Mouse (Mus musculus) granulocyte monocyte progenitor cell, adult 5-6 weeks (primary cell): Measurements from ENCODE around the gene Notch4. TPM values are rescaled to one million over a fixed set of nuclear protein-coding genes. Genes with fewer than 3 reads are reported as not detected.
"Not testable (repeated sequence)": the region's sequence is repeated elsewhere in the genome, so short reads cannot be mapped to it uniquely, and the experiment has no call there.

Source experiments
- ATAC-seq: replicated peaks from 2 replicates; pipeline ENCODE4 v1.8.0; 2016; ENCODE audit warnings: mild to moderate bottlenecking, moderate TSS enrichment, inconsistent platforms; ENCODE audit not compliant: poor library complexity, severe bottlenecking
- total RNA-seq, 2 experiments: library from RNA; stranded (forward) in 1 of 2; stranded (reverse) in 1 of 2; fragments of 200-712, 200-1000 nt in 1 of 2; fragments of >200 nt in 1 of 2; fragmentation: Nextera tagmentation in 1 of 2; gene quantifications; 2 replicates each; pipeline ENCODE4 v1.2.3; 2014 to 2017

Notch4 gene
- total RNA-seq (2014; fragmentation: Nextera tagmentation): 0.17 and 0.43 TPM in 2 replicates
- 0.31 and 0.52 TPM in 2 replicates for total RNA-seq (2017)

DNA sequence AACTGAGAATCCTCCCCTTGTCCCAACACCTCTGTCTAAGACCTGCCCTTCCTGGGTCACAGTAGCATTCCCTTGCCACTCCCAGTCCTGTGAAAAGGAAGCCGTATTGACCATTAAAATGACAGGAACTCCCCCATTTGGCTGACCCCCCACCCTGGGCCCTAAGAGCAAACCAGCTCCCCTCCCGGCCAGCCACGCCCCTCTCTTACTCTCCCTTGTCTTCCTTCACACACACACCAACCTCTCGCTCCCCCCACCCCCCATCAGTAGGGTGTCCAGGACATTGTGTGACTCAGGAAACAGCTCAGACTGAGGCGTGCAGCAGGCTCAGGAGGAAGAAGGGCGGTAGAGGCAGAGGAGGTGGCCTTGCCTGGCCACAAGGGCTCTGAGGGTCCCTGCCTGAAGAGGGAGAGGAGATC is at the start of gene Notch4:
Gene Notch4, plus strand, starts transcription at position 266 of the 419 bp plus-strand sequence.
- ATAC-seq: 0 out of 2 replicates have a peak, but pooled peaks have one; percentile 13

DNA sequence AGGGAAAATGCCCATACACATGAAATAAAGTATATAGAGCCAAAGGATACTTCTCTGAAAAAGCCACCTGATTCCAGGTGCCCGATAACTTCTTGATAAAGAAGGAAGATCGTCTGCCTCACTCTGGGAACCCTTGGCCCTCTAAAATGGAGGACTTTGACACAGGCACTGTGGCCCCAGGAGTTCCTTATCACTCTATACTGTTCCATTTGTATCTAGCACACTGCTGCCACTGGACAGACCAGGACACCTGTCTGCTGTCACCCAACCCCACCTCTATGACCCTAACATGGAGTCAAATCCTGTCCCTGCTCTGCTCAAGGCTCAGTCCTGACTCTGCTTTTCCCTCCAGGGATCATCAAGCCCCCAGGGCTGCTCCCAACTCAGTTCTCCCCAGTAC is 47.6 kb upstream of the Notch4 start:
- ATAC-seq: no peak

DNA sequence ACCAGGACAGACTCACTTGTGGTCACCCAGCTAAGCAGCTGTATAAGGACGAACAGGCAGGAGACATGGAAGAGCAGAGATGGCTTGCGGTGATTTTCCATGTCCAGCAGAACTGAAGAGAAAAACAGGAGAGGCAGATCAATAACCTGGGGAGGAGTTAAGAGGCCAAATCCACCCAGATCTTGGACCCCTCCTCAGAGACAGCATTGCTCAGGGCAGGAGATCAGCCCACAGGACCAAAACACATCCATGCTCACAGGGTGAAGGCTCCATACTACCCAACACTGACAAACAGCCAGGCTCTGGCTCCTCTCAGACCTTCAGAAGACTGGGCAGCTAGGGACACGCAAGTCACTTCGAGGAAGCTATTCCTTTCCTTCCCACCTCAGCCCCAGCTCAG is 46.8 kb upstream of the Notch4 start, which contains the start of gene Btnl6:
Gene Btnl6, minus strand, starts transcription at position 101 of the 400 bp plus-strand sequence.
- no peak for ATAC-seq

DNA sequence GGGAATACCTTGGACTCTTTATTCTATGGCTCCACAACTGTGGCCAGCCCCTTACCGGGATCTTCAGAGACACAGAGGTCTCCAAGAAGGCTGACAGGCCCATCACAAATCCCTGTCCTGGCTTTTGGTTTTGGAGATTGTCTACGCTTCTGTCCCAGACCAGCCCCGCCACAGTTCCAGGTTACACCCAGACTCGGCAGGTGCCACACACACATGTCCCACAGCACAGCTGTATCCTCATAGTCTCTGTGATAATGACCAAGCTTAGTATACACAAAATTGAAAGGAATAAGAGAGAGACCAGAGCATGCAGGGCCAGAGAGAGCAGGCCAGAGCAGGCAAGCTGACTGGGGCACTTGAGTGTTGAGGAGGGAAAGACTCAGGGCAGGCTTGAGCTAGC is 46.3 kb upstream of the Notch4 start:
- no peak for ATAC-seq

DNA sequence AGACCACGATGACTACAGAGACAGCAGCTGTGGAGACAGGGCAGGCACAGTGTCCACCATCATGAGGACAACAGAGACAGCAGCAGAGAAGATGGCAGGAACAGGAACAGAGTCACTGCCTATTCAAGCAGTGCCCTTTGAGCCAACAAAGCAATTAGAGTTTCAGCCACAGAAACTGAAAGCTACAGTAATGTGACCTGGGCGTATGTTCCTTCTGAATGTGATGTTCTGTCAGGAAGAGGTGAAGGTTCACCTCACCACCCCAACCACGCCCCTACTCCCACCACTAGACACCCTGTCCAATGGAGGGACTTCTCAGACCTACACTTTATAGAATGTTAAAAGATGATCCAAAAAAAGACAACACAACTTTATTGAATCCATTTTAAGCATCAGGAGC is 45.5 kb upstream of the Notch4 start:
- ATAC-seq: not testable (repeated sequence)

DNA sequence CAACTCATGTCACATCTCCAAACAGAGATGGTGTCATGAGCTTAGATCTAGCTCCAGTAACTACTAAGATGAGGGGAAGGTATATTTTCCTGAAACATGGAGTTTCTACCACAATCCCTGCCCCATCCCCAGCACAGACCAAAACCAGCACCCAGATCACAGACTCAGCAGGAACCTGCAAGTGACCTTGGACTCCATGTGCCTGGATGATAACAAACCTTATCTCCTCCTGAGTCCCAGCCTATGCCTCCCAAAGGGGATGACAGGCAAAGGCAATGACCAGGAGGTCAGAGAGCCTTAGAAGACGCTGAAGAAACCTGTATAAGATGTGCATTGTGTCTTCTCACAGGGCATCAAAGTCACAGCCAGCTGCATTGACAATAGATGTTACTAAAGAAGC is 45.1 kb upstream of the Notch4 start:
- no peak for ATAC-seq

DNA sequence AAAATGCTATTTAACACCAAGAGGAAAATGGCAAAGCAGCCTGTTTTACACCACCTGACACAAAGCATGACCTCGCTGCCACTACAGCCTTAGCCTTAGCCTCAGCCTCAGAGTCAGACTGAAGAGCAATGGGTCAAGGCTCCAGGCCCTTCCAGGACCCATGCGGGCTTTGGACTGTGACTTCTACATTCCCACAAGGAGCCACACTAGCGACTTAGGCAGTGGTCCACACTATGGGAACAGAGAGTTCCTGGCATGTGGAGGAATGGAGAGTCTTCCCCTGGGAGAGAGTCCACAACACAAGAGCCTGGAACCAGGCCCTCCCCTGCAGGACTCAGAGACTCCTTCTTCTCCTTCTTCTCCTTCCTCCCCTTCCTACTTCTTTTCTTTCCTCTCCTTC is 31.4 kb upstream of the Notch4 start:
- no peak for ATAC-seq

DNA sequence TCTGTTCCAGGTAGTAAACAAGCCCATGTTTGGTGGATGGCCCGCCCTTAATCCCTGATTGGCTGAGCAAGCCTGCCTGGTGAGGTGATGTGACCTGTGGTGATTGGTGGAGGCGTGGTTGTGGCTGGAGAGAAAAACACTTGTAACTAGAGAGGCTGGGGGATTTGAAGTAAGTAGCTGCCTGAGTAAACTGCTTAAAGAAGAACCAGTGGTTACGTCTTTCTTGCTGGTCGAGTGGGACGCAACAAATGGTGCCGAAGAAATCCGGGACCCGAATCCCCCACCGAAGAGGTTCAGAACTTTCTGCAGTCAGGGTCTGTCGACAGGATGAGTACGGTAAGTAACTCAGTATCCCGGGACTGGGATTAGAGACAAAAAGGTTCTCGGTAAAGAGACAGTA is 20.5 kb upstream of the Notch4 start:
- ATAC-seq: not testable (repeated sequence)

DNA sequence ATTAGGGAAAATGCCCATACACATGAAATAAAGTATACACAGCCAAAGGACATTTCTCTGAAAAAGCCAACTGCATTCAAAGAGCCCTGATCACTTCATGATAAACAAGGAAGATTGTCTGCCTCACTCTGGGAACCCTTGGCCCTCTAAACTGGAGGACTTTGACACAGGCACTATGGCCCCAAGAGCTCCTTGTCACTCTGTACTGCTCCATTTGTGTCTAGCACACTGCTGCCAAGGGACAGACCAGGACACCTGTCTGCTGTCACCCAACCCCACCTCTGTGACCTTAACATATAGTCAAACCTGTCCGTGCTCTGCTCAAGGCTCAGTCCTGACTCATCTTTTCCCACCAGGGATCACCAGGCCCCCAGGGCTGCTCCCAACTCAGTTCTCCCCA is 17.3 kb upstream of the Notch4 start:
- no peak for ATAC-seq

DNA sequence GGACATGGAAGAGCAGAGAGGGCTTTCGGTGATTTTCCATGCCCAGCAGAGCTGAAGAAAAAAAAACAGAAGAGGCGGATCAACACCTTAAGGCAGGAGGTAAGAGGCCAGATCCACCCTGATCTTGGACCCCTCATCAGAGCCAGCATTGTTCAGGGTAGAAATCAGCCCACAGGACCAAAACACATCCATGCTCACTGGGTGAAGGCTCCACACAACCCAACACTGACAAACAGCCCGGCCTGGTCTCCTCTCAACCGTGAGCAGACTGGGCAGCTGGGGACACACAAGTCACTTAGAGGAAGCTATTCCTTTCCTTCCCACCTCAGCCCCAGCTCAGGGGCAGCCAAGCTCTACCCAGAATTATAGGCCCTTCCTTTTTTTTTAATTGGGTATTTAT is 16.5 kb upstream of the Notch4 start:
- no peak for ATAC-seq

DNA sequence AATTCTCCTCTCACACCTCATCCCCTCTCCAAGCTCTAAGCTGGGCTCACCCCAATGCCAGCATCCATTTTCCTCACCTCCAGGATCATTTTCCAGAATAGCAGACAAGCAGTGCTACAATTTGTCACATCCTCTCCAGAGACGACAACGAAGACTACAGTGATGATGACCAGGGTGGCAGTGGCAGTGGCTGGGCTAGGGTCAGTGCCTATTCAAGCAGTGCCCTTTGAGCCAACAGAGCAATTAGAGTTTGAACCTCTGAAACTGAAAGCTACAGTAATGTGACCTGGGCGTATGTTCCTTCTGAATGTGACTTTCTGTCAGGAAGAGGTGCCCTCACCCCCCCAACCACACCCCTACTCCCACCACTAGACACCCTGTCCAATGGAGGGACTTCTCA is 14.9 kb upstream of the Notch4 start:
- ATAC-seq: no peak

DNA sequence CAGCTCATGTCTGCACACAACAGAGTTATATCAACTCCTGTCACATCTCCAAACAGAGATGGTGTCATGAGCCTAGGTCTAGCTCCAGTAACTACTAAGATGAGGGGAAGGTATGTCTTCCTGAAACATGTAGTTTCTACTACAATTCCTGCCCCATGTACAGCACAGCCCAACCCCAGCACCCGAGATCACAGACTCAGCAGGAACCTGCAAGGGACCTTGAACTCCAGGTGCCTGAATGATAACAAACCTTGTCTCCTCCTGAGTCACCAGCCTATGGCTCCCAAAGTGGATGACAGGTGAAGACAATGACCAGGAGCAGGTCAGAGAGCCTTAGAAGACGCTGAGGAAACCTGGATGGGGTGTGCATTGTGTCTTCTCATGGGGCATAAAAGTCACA is 14.2 kb upstream of the Notch4 start:
- ATAC-seq: no peak

DNA sequence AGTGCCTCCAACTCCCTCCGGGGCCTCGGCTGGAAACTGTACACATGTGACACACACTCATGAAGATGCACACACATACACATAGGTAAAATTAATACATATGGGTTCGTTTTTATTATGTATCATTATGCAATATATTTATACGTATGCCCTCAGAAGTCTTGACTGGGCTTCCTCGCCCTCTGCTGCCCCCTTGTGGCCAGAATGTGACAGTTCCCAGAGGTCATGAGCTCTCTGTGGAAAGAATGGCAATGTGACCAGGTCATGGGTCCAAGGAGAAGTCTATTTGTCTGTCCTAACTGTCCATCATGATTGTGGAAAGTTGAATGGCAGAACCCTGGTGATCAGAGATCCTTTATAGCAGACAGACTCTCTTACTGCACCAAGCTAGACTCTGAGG is 8.6 kb upstream of the Notch4 start:
- peak; percentile 74 for ATAC-seq

DNA sequence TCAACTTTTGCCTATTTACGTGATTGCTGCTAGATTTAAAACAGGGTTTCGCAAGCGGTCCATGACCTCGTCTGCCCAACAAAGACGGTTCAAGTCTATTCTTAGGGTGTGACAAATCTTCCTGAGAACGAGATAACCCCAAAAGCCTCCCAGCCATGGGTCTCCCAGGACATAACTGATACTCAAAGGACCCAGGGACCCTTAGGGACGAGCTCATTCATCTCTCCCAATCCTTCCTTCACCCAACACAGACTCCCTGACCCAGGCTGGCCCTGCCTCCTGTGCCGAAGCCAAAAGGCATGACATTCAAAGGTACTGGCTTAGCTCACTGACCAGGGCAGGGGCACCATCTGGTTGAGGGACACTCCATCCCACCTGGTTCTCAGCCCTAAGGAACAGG is 7.7 kb upstream of the Notch4 start:
- no peak for ATAC-seq

DNA sequence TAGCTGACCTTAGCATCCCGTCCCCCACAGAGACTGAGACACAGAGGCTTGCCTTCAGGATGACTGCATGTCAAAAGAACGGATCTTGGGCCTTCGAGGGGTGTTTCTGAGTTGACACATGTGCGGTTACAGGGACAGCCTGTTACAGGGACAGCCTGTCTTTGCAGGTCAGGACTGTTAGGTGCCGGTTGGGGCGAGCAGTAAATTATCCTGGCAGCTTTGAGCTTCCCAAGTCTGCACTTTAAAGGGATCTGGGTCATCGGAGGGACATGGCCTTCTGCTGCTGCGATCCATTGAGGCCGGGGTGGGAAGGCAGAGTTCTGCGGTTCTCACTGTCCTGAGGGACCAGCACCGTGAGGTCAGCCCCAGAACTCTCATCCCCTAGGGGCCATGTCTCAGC is 6.7 kb upstream of the Notch4 start:
- ATAC-seq: no peak

DNA sequence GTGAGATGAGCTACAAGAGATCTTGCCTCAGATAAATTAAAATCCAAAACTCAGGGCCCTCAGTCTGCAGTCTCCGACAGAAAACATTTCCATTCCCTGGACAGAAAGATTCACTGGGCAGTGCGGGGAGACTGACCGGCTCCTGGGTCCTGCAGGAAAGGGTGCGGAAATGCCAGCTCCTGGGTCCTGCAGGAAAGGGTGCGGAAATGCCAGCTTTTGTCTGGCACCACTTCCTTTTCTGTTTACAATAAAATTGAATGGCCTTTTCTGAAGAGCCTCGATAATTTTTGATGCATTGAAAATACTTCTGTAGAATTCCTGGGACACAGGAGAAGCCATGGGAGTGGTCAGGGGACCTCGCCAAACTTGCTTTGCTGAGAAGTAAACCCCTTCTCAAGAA is 5.0 kb upstream of the Notch4 start:
- ATAC-seq: no peak

DNA sequence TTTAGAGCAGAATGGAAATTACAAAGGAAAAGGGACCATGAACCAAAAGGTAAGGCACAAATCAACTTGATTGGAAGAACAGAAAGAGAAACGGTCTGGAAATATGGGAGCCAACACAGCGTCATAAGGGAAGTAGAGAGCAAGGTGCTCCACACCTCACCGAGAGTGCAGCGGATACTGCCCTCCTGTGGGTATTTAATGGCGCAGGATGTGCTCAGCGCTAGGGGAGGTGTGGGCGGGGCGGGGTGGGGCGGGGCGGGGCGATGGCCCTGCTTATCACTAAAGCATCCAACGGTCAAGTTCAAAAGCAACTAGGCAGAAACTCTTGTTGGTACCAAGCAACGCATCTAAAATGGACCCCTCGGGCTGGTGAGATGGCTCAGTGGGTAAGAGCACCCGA is 4.2 kb upstream of the Notch4 start:
- ATAC-seq: no peak

DNA sequence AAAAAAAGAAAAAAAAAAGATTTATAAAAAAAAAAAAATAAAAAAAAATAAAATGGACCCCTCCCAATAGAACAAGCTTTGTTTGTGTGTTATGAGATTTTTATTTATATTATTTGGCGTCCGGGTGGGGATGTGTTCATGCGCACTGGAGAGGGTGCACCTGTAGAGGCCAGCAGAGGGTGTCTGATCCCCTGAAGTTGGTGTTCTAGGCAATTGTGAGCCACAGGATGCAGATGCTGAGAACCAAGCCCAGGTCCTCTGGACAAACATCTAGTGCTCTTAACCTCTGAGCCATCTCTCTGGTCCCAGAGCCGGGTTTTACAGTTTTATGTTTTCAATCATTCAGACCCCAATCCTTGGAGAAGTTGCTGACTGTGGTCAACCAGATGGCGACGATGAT is 3.6 kb upstream of the Notch4 start:
- ATAC-seq: no peak

DNA sequence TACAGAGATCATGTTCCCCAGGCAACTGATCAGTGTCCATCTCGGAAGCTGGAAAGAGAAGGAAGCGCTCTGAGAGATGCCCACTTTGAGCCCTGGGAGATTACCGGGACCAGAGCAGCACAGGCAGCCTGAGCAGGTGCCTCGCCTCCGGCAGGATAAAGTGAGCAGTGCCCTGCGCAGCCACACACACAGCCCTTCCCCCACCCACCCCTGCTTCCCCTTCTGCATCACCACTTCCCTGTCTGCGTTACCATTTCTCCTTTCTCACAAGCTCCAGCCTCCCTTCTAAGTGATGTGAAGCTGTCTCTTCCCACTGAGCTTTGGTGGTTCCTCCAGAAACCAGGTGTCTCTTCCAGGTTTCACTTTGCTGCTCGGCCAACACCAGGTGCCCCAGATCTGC is 2.9 kb upstream of the Notch4 start:
- peak; percentile 84 for ATAC-seq

DNA sequence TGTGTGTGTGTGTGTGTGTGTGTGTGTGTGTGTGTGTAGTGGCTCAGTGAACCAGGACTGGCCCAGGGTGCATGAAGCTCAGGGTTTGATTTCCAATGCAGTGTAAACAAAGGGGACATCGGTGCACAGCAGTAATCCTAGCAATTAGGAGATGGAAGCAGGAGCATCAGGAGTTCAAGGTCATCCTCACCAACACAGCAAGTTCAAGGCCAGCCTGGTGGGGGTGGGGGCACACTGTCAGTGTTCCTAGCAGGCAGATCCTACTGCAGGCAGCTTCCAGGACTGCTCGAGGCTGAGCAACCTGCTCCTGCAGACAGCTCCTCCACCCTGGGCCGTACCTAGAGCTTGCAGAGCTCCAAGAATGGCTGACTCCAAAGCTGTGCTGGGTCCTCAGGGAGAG is 1.5 kb upstream of the Notch4 start:
- ATAC-seq: no peak

DNA sequence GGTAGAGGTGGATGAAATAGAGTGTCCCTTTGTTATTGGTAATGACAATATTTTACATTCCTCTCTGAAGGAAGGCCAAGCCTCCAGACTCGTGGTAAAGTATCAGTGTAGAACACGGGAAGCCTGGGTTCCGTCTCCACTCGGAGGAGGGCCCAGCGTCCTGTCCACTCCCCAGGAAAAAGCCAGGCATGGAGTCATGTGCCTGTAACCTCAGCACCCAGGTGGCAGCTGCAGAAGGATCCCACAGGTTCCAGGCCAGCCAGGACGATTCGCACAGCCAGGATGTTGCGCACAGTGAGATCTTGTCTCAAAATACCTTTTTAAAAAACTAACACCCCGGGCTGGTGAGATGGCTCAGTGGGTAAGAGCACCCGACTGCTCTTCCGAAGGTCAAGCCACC is 714 bp upstream of the Notch4 start:
- no peak for ATAC-seq

DNA sequence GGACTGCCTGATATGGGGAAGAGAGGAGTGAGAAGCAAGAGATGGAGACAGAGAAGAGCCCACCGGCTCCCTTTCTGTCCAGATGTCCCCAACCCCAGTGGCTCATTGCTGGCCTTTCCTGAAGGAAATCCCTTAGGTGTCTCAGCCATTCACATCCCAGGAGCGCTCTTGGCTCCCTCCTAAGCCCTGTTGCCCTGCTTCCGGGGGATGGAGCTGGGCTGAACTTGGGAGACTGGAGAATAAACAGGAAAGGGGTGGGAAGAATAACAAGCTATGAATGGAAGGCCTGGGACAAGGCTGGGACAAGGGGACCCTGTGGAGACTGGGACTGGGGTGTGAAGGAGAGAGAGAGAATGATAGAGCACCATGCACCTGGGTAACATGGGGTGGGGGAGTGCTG is 728 bp downstream of the Notch4 start:
- ATAC-seq: no peak

DNA sequence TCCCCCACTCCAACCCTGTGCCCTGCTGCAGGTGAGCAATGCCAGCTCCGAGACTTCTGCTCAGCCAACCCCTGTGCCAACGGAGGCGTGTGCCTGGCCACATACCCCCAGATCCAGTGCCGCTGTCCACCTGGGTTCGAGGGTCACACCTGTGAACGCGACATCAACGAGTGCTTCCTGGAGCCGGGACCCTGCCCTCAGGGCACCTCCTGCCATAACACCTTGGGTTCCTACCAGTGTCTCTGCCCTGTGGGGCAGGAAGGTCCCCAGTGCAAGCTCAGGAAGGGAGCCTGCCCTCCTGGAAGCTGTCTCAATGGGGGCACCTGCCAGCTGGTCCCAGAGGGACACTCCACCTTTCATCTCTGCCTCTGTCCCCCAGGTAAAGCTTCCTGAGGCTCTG is 3.2 kb downstream of the Notch4 start:
- ATAC-seq: no peak
